Mouse (Mus musculus) intestine, embryonic 15.5 days (tissue): ENCODE data around the gene Vipr2. TPM values are rescaled to one million over a fixed set of nuclear protein-coding genes. Genes with fewer than 3 reads are reported as not detected.

Experiments used
- ATAC-seq: fragments of 200-750 bp; cut with Nextera tagmentation; 2 replicates; pipeline ENCODE4 v1.8.0; 2017; ENCODE audit warnings: moderate TSS enrichment, moderate library complexity
- H3K27ac ChIP-seq: fragments of 300-500 bp; sonication (generic); 2 replicates; pipeline ENCODE4 v1.5.1; 2015; ENCODE audit warnings: mild to moderate bottlenecking, inconsistent platforms
- H3K27me3 ChIP-seq: fragments of 300-500 bp; sonication (generic); replicated peaks from 2 replicates; pipeline ENCODE4 v1.6.1; 2015; ENCODE audit warnings: inconsistent platforms
- H3K36me3 ChIP-seq: fragments of 300-500 bp; sonication (generic); 2 replicates; pipeline ENCODE4 v1.6.1; 2015; ENCODE audit warnings: inconsistent platforms
- H3K4me1 ChIP-seq: fragments of 300-500 bp; sonication (generic); replicated peaks from 2 replicates; pipeline ENCODE4 v1.6.1; 2015; ENCODE audit warnings: inconsistent platforms
- H3K4me2 ChIP-seq: fragments of 300-500 bp; sonication (generic); replicated peaks from 2 replicates; pipeline ENCODE4 v1.6.1; 2015; ENCODE audit warnings: mild to moderate bottlenecking, inconsistent platforms
- H3K4me3 ChIP-seq: fragments of 300-500 bp; sonication (generic); replicated peaks from 2 replicates; pipeline ENCODE4 v1.5.1; 2015; ENCODE audit warnings: inconsistent platforms
- H3K9ac ChIP-seq: fragments of 300-500 bp; sonication (generic); 2 replicates; pipeline ENCODE4 v1.6.1; 2015; ENCODE audit warnings: inconsistent platforms
- H3K9me3 ChIP-seq: fragments of 300-500 bp; sonication (generic); 2 replicates; pipeline ENCODE4 v1.6.1; 2016; ENCODE audit warnings: inconsistent platforms
- WGBS: fragments of 180-500 bp; shearing (Covaris S2); methylation state at CpG from one replicate; pipeline ENCODE4 v1.1.7; 2015; 5-methylcytosine and 5-hydroxymethylcytosine counted together
- polyA plus RNA-seq: library from polyadenylated mRNA; unstranded; fragments of >200 nt; fragmentation: Nextera tagmentation; extraction: Ambion mirVana; gene quantifications from 2 replicates; pipeline ENCODE4 v1.2.1, GENCODE M21; 2015

Gene Vipr2
- 2.5 and 2.6 TPM in 2 replicates for polyA plus RNA-seq

DNA sequence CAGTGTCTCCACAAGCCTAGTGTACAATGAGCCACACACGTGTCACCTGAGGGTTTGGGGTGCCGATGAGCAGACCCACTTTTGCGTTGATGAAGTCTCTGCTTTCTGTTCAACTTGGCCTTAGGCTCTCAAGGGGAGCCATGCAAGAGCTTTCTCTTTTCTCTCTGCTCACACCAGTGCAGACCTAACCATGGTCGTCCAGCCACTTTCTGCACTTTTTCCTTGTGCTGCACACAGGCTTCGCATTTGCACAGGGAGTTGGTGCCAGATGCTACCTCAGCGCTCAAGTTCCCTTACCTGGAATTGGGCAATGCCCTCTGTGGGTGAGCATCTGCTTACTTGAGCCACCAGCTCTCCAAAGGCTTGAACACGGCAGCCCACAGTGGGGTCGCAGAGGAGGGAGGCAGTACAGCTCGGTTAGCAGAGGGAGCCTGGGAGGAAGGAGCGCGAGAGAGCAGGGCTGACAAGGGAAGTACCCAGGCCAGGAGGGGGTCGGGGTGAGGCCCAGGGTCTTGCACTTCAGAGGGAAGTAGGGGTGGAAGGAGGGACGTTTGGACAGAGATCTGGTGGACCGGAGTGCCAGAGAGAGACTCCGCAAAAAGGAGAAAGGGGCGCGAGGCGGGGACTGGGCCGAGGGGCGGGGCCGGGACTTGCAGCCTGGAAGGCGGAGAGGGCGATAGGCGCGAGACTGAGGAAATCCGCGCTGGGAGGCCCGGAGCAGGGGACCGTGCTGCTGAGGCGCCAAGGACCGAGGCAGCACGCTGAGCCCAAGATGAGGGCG, at the start of gene Vipr2:
Gene Vipr2, plus strand, starts transcription at position 653 of the 781 bp plus-strand sequence.
- Histone ChIP-seq H3K9me3 (no peaks in the 10 kb centered on the region), H3K9ac (peak within 1 kb of the TSS; percentile 67), H3K27ac (peak within 1 kb of the TSS; percentile 14; the same call in 1 of the 2 replicates), H3K4me2 (peak within 1 kb of the TSS; percentile 94), H3K27me3 (peaks cover 5% of the 10 kb centered on the region; the same call in 1 of the 2 replicates), H3K36me3 (no peaks in the 10 kb centered on the region), H3K4me3 (peak within 1 kb of the TSS; percentile 55), H3K4me1 (no peaks in the 10 kb centered on the region)
- WGBS = 7% methylated on average over 33 of the region's 33 CpGs
- ATAC-seq = peak; percentile 98

DNA sequence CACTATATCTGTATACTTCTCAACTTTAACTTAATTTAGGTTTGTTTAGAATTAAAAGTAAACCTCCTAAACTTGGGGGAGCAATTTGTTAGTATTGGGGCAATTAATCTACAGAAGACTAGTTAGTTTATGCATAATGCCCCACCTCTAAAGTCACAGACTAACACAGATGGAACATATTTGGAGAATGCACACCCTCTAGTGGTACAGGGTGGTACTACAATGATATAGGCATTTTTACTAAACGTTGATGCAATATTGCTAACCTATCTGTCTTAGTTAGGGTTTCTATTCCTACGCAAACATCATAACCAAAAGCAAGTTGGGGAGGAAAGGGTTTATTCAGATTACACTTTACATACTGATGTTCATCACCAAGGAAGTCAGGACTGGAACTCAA, 49.4 kb upstream of the Vipr2 start:
- 49% methylated on average over 2 of the region's 2 CpGs for WGBS
- H3K9ac ChIP-seq = no peak overlapping the region
- H3K27me3 ChIP-seq = no peaks in the 10 kb centered on the region
- no peaks in the 10 kb centered on the region for H3K4me1 ChIP-seq
- no peak overlapping the region for H3K27ac ChIP-seq
- no peak for ATAC-seq
- no peak overlapping the region for H3K4me3 ChIP-seq
- H3K36me3 ChIP-seq = no peaks in the 10 kb centered on the region
- H3K9me3 ChIP-seq = no peaks in the 10 kb centered on the region
- H3K4me2 ChIP-seq = no peak overlapping the region

DNA sequence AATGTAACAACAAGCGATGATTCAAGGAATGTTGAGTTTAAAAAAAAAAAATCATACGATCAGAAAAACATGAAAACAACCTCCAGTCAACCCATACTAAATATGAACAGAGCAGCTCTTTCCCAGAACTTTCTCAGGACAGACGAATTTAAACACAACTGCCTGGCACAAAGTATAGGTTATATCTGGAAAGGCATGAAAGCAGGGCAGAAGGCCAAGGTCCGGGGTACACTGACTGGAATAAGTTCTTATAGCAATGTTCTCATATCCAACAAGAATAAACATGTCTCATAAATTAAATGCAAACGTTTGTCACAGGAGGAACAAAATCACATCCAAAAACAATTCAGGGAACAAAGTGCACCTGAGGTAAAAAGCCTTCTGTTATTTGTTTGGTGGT, 42.2 kb upstream of the Vipr2 start:
- ATAC-seq = no peak
- H3K27me3 ChIP-seq = no peaks in the 10 kb centered on the region
- H3K27ac ChIP-seq = no peak overlapping the region
- no peaks in the 10 kb centered on the region for H3K36me3 ChIP-seq
- H3K4me2 ChIP-seq = no peak overlapping the region
- no peaks in the 10 kb centered on the region for H3K9me3 ChIP-seq
- no peak overlapping the region for H3K9ac ChIP-seq
- H3K4me1 ChIP-seq = no peaks in the 10 kb centered on the region
- H3K4me3 ChIP-seq = no peak overlapping the region
- 66% methylated on average over 5 of the region's 5 CpGs for WGBS

DNA sequence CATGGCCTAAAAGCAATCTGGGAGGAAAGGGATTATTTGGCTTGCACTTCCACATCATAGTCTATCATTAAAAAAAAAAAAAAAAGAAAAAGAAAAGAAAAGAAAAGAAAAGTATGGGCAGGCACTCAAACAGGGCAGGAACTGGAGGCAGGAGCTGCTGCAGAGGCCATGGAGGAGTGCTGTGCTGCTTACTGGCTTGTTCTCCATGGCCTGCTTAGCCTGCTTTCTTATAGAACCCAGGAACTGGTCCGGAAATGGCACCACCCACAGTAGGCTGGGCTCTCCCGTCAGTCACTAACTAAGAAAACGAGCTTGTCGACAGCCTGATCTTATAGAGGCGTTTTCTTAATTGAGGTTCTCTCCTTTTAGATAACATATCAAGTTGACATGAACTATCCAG, 32.7 kb upstream of the Vipr2 start:
- ATAC-seq = no peak
- H3K4me2 ChIP-seq = no peak overlapping the region
- no peaks in the 10 kb centered on the region for H3K36me3 ChIP-seq
- H3K9ac ChIP-seq = no peak overlapping the region
- peaks cover 8% of the 10 kb centered on the region for H3K4me1 ChIP-seq
- H3K9me3 ChIP-seq = no peaks in the 10 kb centered on the region
- WGBS = 79% methylated on average over 5 of the region's 5 CpGs
- H3K4me3 ChIP-seq = no peak overlapping the region
- H3K27me3 ChIP-seq = no peaks in the 10 kb centered on the region
- H3K27ac ChIP-seq = no peak overlapping the region

DNA sequence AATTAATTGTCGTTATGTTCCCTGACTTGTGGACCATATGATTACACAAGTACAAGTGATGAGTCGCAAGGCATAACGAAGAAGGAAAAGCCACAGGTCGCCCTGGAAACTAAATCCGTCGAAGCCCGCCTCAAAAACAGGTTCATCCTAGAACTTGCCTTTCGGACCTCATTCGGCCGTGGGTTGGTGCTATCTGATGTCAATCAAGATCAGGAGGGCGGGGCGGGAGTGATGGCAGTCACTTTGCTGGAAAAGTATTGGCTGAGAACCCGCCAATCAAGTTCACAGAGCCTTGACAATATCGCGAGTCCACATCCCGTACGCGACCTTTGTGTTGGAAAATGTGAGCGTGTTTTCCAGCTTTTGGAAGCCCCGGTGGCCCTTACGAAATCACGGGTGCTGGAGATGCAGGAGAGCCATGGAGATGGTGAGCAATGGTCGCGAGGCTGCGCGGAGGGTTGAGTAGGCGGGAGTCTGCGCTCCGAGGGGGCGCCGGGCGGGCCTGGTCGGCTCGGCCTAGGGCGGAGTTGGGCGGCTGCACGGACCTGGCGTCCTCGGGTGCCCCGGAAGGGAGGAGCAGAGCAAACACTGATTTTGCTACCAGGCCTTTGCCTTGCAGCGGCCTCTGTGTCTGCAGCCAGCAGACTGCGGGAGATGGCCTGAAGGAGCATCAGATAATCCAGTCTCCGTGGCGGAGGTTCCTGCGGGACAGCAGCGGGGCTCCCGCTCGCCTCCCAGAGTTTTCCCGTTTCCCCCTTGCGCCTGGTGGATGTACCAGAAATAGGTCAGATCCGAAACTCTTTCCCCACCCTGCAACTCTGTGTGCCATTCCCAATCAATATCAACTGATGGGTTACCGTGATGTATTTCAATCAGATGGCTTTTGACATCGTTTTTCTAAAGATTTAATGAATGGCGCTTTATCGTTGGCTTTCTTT, 29.8 kb upstream of the Vipr2 start, which contains the start of gene Zfp386:
Gene Zfp386, plus strand, starts transcription at position 285 of the 938 bp plus-strand sequence.
- ATAC-seq = peak; percentile 100
- H3K4me3 ChIP-seq = peak within 1 kb of the TSS; percentile 81

DNA sequence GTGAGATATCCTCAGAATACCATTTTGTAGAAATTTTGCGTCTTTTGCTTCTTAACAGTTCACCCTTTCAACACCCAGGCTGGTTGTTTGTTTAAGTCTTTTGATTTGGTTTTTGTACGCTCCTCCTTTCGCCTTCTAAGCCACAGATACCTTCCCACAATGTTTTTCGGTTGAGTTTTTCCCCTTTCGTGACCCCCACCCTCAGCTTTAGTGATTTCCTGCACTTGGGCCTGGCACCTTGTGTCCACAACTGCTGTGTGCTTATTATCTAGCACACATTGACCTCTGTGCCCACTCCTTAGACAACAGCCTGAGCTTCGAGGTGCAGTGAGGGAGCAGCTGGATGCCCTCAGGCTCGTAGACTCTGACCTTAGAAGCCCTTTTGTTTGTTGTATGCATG, 28.8 kb upstream of the Vipr2 start:
- Histone ChIP-seq H3K36me3 (no peaks in the 10 kb centered on the region), H3K27me3 (no peaks in the 10 kb centered on the region), H3K9me3 (no peaks in the 10 kb centered on the region), H3K4me3 (peak overlapping the region; percentile 81), H3K27ac (no peak overlapping the region), H3K9ac (peak overlapping the region; percentile 89; the same call in 1 of the 2 replicates), H3K4me1 (peaks cover 8% of the 10 kb centered on the region), H3K4me2 (peak overlapping the region; percentile 68)
- 49% methylated on average over 7 of the region's 7 CpGs for WGBS
- no peak for ATAC-seq

More for the DNA sequence above, 29.8 kb upstream of the Vipr2 start, which contains the start of gene Zfp386:
- Histone ChIP-seq H3K27ac (peak within 1 kb of the TSS; percentile 98), H3K27me3 (no peaks in the 10 kb centered on the region), H3K9me3 (no peaks in the 10 kb centered on the region), H3K36me3 (no peaks in the 10 kb centered on the region), H3K4me2 (peak within 1 kb of the TSS; percentile 68), H3K4me1 (peaks cover 8% of the 10 kb centered on the region), H3K9ac (peak within 1 kb of the TSS; percentile 89)
- under 1% methylated on average over 54 of the region's 55 CpGs for WGBS

DNA sequence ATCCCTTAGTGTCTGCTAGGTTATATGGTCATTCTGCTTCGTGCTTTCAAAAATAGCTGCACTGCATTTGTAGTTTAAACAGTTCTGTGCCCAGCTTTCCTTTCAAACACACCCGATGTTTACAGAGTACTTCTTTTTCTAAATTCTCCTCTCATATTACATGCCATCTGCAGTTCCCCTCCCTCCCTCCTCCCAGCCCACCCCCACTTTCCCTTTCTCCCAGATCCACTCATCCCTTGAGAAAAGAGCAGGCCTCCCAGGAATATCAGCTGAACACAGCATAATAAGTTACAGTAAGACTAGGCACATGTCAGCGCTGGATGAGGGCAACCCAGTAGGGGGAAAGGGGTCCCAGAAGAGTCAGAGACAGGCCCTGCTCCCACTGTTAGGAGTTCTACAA, 28.3 kb upstream of the Vipr2 start:
- 0 out of 2 replicates have a peak overlapping the region, but pooled peaks have one; percentile 81 for H3K4me3 ChIP-seq
- H3K27ac ChIP-seq = no peak overlapping the region
- ATAC-seq = no peak
- 55% methylated on average over 3 of the region's 3 CpGs for WGBS
- H3K4me2 ChIP-seq = peak overlapping the region; percentile 68
- 0 out of 2 replicates have a peak overlapping the region, but pooled peaks have one; percentile 89 for H3K9ac ChIP-seq
- H3K9me3 ChIP-seq = no peaks in the 10 kb centered on the region
- H3K27me3 ChIP-seq = no peaks in the 10 kb centered on the region
- peaks cover 8% of the 10 kb centered on the region for H3K4me1 ChIP-seq
- H3K36me3 ChIP-seq = peaks cover 1% of the 10 kb centered on the region

DNA sequence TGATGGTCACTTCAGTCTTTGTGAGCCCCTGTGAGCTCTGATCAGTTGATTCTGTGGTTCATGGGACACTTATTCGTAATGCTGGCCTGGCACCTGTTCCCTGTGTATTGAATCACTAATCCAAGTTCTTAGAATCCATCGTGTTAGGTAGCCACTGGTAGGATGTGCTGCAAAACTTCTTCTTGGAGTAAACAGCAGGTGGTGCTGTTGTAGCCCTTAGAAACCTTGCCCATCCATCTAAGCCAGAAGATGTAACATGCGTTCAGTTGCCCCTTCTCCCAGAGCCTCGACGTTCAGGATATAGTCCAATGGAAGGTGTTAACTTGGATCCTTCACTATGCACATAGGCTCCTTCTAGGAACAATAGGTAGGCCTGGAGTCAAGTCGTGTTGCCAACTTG, 27.8 kb upstream of the Vipr2 start:
- WGBS = 78% methylated on average over 6 of the region's 6 CpGs
- H3K4me1 ChIP-seq = peaks cover 8% of the 10 kb centered on the region

DNA sequence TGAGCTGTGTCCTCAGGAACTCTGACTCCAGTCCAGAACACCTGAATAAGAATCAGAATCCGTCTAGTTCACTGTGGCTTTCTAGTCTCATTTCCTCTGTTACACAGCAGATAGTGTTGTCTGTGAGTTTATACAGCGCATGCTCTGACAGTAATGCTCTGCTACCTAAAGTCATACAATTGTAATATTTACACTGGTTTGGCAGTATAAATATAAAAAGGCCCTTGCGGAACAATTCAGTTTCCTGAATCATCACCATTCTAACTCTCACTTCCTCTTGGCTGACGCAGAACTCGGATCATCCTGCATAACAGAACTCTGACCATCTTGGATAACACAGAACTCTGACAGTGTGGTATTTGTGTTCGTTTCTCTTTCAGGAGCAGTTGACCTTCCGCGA, 23.2 kb upstream of the Vipr2 start:
- Histone ChIP-seq H3K9me3 (peaks cover 3% of the 10 kb centered on the region; the same call in 1 of the 2 replicates), H3K4me3 (no peak overlapping the region), H3K36me3 (peaks cover 28% of the 10 kb centered on the region), H3K27ac (no peak overlapping the region), H3K4me2 (no peak overlapping the region), H3K27me3 (no peaks in the 10 kb centered on the region), H3K4me1 (0 out of 2 replicates have a peak, but pooled peaks cover 3% of the 10 kb centered on the region), H3K9ac (no peak overlapping the region)
- no peak for ATAC-seq
- WGBS = 90% methylated on average over 8 of the region's 8 CpGs

More for the DNA sequence above, 27.8 kb upstream of the Vipr2 start:
- H3K9me3 ChIP-seq = no peaks in the 10 kb centered on the region
- no peak overlapping the region for H3K4me2 ChIP-seq
- no peak overlapping the region for H3K4me3 ChIP-seq
- H3K27ac ChIP-seq = no peak overlapping the region
- no peak overlapping the region for H3K9ac ChIP-seq
- peaks cover 6% of the 10 kb centered on the region for H3K36me3 ChIP-seq
- no peaks in the 10 kb centered on the region for H3K27me3 ChIP-seq
- no peak for ATAC-seq

DNA sequence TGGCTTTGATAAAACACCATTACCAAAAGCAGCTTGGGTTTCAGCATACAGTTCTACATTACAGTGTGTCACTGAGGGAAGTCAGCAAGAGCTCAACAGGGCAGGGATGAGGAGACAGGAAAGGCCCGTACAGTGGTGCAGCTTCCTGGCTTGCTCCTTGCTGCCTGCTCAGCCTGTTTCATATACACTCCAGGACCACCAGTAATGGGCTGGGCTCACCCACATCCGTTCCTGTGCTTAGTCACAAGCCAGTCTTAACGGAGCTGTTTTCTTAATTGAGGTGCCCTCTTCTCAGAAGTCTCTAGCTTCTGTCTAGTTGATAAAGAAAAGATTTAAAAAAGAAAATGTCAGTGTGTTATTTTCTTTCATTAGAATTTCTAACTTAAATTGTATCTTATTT, 21.4 kb upstream of the Vipr2 start:
- no peak overlapping the region for H3K4me3 ChIP-seq
- H3K4me2 ChIP-seq = no peak overlapping the region
- 94% methylated on average over 3 of the region's 3 CpGs for WGBS
- H3K9me3 ChIP-seq = peaks cover 3% of the 10 kb centered on the region; the same call in 1 of the 2 replicates
- peaks cover 39% of the 10 kb centered on the region for H3K36me3 ChIP-seq
- H3K27me3 ChIP-seq = no peaks in the 10 kb centered on the region
- no peak overlapping the region for H3K27ac ChIP-seq
- no peak overlapping the region for H3K9ac ChIP-seq
- ATAC-seq = no peak
- no peaks in the 10 kb centered on the region for H3K4me1 ChIP-seq

DNA sequence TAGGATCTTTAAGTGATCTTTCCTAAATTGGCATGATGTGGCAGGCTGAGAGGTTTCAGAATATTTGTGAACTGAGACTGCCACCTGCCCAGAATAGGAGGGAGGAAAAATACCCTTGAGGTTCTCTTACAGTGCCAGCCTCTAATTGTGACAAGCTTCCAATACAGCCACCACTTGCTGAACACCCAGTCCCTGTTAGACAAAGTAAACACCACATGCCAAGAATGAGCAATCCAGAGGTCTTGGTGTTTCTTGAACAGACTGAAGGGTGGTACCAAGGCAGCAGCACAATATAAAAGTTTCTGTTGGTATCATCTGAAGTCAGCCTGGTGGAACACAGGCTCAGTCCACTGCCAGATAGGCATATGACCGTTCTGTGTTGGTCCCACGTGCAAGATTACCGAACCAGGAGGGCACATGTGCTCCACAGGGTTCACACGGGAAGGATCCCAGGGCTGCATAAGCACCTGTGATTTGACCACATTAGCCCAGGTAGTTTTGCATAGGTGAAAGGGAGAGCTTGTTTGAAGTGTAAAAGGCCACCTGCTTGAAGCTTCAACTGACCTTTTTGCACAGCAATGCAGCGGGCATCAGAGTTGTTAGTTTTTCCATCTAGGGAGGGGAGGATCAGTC, 15.8 kb upstream of the Vipr2 start:
- H3K36me3 ChIP-seq = peaks cover 27% of the 10 kb centered on the region
- peaks cover 8% of the 10 kb centered on the region for H3K9me3 ChIP-seq
- no peaks in the 10 kb centered on the region for H3K4me1 ChIP-seq
- H3K27ac ChIP-seq = no peak overlapping the region
- H3K9ac ChIP-seq = no peak overlapping the region
- H3K27me3 ChIP-seq = no peaks in the 10 kb centered on the region
- ATAC-seq = no peak
- no peak overlapping the region for H3K4me3 ChIP-seq
- no peak overlapping the region for H3K4me2 ChIP-seq
- WGBS = 91% methylated on average over 5 of the region's 5 CpGs

DNA sequence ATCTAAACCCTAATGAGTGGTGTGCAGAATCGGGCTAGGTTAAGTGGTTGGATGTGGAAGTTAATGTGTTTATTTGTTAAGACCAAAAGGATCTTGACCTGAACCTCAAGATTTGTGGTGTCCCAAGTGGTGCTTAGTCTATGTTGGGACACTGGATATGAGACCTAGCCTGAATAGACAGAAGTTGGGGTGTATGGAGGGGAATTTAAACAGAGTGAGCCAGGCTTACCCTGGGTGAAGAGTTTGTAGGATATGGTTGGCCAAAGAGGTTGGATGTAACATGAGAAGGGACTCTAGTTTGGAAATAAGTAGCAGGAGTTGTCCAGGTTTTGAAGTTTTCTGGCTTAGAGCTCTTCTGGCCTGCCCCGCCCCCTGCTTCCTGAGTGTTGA, 15.3 kb upstream of the Vipr2 start:
- WGBS = 94% methylated on average over 2 of the region's 2 CpGs
- no peaks in the 10 kb centered on the region for H3K27me3 ChIP-seq
- no peak overlapping the region for H3K4me3 ChIP-seq
- peaks cover 25% of the 10 kb centered on the region for H3K36me3 ChIP-seq
- no peaks in the 10 kb centered on the region for H3K4me1 ChIP-seq
- ATAC-seq = no peak
- H3K4me2 ChIP-seq = no peak overlapping the region
- H3K9ac ChIP-seq = no peak overlapping the region
- H3K27ac ChIP-seq = no peak overlapping the region
- peaks cover 8% of the 10 kb centered on the region for H3K9me3 ChIP-seq
